Mouse (Mus musculus): ENCODE results near the gene Dot1l. TPM values are rescaled to one million over a fixed set of nuclear protein-coding genes. Genes with fewer than 3 reads are reported as not detected.

Gene Dot1l
- polyA plus RNA-seq, 1 experiment from 2014 or later: 27.3 TPM

DNA sequence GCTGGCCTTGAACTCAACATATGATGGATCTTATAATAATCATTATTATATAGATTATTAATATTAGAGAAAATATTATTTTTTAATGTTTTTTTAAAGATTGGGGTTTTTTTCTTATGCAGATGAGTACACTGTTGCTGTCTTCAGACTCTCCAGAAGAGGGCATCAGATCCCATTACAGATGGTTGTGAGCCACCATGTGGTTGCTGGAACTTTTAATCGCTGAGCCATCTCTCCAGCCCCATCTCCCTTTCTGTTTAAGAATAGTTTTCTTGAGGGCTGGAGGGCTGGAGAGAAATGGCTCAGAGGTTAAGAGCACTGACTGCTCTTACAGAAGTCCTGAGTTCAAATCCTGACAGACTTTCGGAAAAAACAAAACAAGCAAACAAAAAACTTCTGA, 67.0 kb downstream of the Dot1l start:
- no peak for ATAC-seq (ENCODE audit: low read depth)
- no peak overlapping the region for H3K9ac ChIP-seq (replicated peaks; ENCODE audit: low read depth, low read length)
- no peaks in the 10 kb centered on the region for H3K9me3 ChIP-seq (ENCODE audit: control insufficient read depth, low read length)
- H3K4me3 ChIP-seq (ENCODE audit: low read depth, low read length): no peak overlapping the region
- no peak overlapping the region for H3K4me2 ChIP-seq (ENCODE audit: low read depth, low read length)
- H3K36me3 ChIP-seq (ENCODE audit: control insufficient read depth, insufficient read depth, low read length): no peaks in the 10 kb centered on the region
- H3K4me1 ChIP-seq (ENCODE audit: control insufficient read depth, insufficient read depth, low read length): no peaks in the 10 kb centered on the region
- WGBS: 41% methylated on average over 2 of the region's 2 CpGs
- H3K27me3 ChIP-seq (ENCODE audit: control insufficient read depth, insufficient read depth, low read length): no peaks in the 10 kb centered on the region
- no peak overlapping the region for H3K27ac ChIP-seq (ENCODE audit: low read depth, low read length)

DNA sequence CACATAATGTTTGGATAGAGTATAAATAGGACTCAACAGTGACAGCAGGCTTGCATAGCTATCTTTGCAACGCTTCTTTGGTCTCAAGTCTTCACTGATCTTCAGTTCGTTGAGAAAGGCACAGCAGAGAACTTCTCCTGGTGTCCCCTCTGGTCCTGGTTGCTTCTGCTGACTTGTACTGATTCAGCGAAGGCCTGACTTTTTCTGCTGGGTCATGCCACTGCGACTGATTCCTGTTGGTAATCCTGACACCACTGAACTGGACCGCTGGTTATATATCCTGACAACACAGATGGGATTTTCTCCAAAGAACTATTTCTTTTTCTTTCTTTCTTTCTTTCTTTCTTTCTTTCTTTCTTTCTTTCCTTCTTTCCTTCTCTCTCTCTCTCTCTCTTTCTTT, 67.5 kb downstream of the Dot1l start:
- no peak overlapping the region for H3K9ac ChIP-seq (replicated peaks; ENCODE audit: low read depth, low read length)

DNA sequence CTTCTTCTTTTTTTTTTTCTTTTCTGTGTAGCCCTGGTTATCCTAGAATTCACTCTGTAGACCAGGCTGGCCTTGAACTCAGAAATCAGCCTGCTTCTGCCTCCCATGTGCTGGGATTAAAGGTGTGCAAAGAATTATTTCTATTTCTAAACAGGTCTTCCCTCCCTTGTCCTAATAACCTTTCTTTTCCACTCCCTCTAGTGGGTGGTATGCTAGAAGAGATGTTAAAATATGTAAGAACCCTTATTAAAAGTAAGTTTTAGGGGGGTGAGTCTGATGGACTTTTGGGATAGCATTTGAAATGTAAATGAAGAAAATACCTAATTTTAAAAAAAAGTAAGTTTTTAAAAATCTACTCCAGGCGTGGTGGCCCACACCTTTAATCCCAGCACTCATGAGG, 68.3 kb downstream of the Dot1l start:
- no peak for ATAC-seq (ENCODE audit: low read depth)
- Histone ChIP-seq H3K9me3 (ENCODE audit: control insufficient read depth, low read length) (no peaks in the 10 kb centered on the region), H3K4me2 (ENCODE audit: low read depth, low read length) (no peak overlapping the region), H3K9ac (replicated peaks; ENCODE audit: low read depth, low read length) (no peak overlapping the region), H3K27me3 (ENCODE audit: control insufficient read depth, insufficient read depth, low read length) (no peaks in the 10 kb centered on the region), H3K4me3 (ENCODE audit: low read depth, low read length) (no peak overlapping the region), H3K27ac (ENCODE audit: low read depth, low read length) (no peak overlapping the region), H3K4me1 (ENCODE audit: control insufficient read depth, insufficient read depth, low read length) (peaks cover 8% of the 10 kb centered on the region), H3K36me3 (ENCODE audit: control insufficient read depth, insufficient read depth, low read length) (no peaks in the 10 kb centered on the region)
- WGBS: 84% methylated on average over 1 of the region's 1 CpGs

More for the DNA sequence above, 67.5 kb downstream of the Dot1l start:
- no peaks in the 10 kb centered on the region for H3K27me3 ChIP-seq (ENCODE audit: control insufficient read depth, insufficient read depth, low read length)
- H3K4me2 ChIP-seq (ENCODE audit: low read depth, low read length): no peak overlapping the region
- 86% methylated on average over 5 of the region's 5 CpGs for WGBS
- no peak overlapping the region for H3K4me3 ChIP-seq (ENCODE audit: low read depth, low read length)
- no peaks in the 10 kb centered on the region for H3K36me3 ChIP-seq (ENCODE audit: control insufficient read depth, insufficient read depth, low read length)
- no peak for ATAC-seq (ENCODE audit: low read depth)
- H3K9me3 ChIP-seq (ENCODE audit: control insufficient read depth, low read length): no peaks in the 10 kb centered on the region
- no peak overlapping the region for H3K27ac ChIP-seq (ENCODE audit: low read depth, low read length)
- peaks cover 2% of the 10 kb centered on the region for H3K4me1 ChIP-seq (ENCODE audit: control insufficient read depth, insufficient read depth, low read length)

DNA sequence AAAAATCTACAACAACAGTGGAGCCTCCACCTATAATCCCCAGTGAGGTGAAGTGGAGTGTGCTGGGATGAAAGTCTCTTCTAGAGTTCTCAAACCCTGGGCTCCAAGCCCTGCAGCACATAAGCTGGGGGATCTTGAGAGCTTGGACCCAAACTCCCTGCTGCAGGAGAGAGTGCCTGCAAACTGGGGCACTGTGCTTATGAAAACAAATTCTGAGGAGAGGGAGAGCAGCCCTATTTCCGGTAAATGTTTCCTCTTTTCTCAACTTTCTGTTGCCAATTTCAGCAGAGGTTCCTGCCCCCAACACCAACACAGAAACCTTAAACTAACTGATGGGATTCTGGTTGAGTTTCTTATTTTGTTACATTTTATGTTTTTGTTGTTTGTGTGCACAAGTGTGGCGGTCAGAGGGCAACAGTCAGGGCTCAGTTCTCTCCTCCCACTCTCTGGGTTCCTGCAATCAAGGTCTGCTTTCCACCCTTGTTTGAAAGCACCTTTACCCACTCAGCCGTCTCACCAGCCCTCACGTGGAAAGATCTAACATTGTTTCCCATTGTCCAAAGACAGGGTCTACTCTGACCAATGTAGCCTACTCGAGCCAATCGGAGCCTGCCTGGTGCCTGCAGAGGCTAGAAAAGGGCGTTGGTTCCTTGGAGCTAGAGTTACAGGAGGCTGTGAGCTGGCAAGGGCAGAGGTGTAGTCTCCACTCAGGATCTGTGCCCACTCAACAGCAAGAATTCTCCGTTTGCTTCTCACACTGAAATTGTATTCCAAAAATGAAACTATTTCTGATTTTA, 69.0 kb downstream of the Dot1l start:
- WGBS: 70% methylated on average over 8 of the region's 8 CpGs
- Histone ChIP-seq H3K36me3 (ENCODE audit: control insufficient read depth, insufficient read depth, low read length) (peaks cover under 1% of the 10 kb centered on the region; the same call in 1 of the 2 replicates), H3K27me3 (ENCODE audit: control insufficient read depth, insufficient read depth, low read length) (no peaks in the 10 kb centered on the region), H3K9ac (replicated peaks; ENCODE audit: low read depth, low read length) (no peak overlapping the region), H3K4me1 (ENCODE audit: control insufficient read depth, insufficient read depth, low read length) (peaks cover 8% of the 10 kb centered on the region), H3K4me3 (ENCODE audit: low read depth, low read length) (no peak overlapping the region), H3K9me3 (ENCODE audit: control insufficient read depth, low read length) (no peaks in the 10 kb centered on the region), H3K4me2 (ENCODE audit: low read depth, low read length) (no peak overlapping the region), H3K27ac (ENCODE audit: low read depth, low read length) (no peak overlapping the region)
- no peak for ATAC-seq (ENCODE audit: low read depth)

DNA sequence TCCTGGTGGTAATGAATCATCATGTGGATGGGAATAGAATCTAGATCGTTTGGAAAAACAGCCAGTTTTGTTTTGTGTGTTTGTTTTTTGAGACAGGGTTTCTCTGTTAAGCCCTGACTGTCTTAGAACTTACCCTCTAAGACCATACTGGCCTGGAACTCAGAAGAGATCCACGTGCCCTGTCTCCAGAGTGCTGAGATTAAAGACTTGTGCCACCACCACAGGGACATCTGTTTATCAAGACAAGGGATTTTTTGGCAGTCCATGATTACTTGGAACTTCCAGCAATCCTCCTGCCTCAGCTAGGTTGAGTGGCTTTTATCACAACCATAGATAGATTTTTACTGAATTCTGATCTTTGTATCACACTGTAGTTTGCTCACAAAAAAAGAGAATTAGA, 69.8 kb downstream of the Dot1l start:
- ATAC-seq (ENCODE audit: low read depth): no peak
- 84% methylated on average over 2 of the region's 2 CpGs for WGBS
- H3K9me3 ChIP-seq (ENCODE audit: control insufficient read depth, low read length): no peaks in the 10 kb centered on the region
- no peak overlapping the region for H3K4me2 ChIP-seq (ENCODE audit: low read depth, low read length)
- H3K36me3 ChIP-seq (ENCODE audit: control insufficient read depth, insufficient read depth, low read length): peaks cover 8% of the 10 kb centered on the region
- no peaks in the 10 kb centered on the region for H3K27me3 ChIP-seq (ENCODE audit: control insufficient read depth, insufficient read depth, low read length)
- H3K4me1 ChIP-seq (ENCODE audit: control insufficient read depth, insufficient read depth, low read length): peaks cover 8% of the 10 kb centered on the region
- H3K9ac ChIP-seq (replicated peaks; ENCODE audit: low read depth, low read length): no peak overlapping the region
- H3K27ac ChIP-seq (ENCODE audit: low read depth, low read length): no peak overlapping the region
- no peak overlapping the region for H3K4me3 ChIP-seq (ENCODE audit: low read depth, low read length)

DNA sequence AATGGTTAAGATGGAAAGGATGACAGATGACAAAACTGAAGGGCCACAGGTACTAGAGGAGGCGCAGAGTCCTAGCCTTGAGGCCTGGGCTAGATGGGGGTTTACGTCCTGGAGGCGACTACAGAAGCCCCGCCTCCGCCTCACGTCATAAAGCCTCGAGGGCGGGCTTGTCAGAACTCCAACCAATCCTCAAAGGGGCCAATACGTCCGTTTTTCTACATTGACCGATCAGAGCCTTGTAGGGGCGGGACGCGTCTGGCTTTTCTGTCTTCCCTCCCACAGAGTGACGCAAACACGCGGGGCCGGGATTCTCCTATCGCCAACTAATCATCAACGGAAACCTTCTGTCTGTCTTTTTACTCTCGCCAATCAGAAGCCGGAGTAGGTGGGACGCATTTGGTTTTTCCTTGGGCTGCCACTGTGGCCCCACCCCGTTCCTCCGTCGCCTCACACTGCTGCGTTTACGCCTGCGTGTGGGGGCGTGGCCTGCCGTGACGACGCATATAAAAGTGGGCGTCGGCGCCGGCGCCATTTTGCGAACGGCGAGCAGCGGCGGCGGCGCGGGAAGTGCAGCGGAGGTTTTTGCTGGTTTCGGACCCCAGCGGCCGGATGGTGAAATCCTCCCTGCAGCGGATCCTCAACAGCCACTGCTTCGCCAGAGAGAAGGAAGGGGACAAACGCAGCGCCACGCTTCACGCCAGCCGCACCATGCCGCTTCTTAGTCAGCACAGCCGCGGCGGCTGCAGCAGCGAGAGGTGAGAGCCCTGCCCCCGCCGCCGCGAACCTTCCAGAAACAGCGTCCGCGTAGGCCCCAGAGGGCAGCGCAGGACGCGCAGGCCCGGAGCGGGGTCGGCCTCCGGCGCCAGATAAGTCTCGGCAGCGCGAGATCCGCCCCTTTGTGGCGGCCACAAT, 71.4 kb downstream of the Dot1l start, which contains the start of gene Oaz1:
Oaz1 (plus strand) TSS at position 506 of the 912 bp plus-strand sequence.
- peaks cover 13% of the 10 kb centered on the region for H3K36me3 ChIP-seq (ENCODE audit: control insufficient read depth, insufficient read depth, low read length)
- peak within 1 kb of the TSS; percentile 70 for H3K4me3 ChIP-seq (ENCODE audit: low read depth, low read length)
- peaks cover 8% of the 10 kb centered on the region for H3K4me1 ChIP-seq (ENCODE audit: control insufficient read depth, insufficient read depth, low read length)
- H3K9me3 ChIP-seq (ENCODE audit: control insufficient read depth, low read length): no peaks in the 10 kb centered on the region
- WGBS: under 1% methylated on average over 76 of the region's 82 CpGs
- H3K27me3 ChIP-seq (ENCODE audit: control insufficient read depth, insufficient read depth, low read length): no peaks in the 10 kb centered on the region
- peak; percentile 96 for ATAC-seq (ENCODE audit: low read depth)
- peak within 1 kb of the TSS; percentile 99 for H3K4me2 ChIP-seq (ENCODE audit: low read depth, low read length)
- H3K9ac ChIP-seq (replicated peaks; ENCODE audit: low read depth, low read length): peak within 1 kb of the TSS; percentile 86
- peak within 1 kb of the TSS; percentile 87 for H3K27ac ChIP-seq (ENCODE audit: low read depth, low read length)

DNA sequence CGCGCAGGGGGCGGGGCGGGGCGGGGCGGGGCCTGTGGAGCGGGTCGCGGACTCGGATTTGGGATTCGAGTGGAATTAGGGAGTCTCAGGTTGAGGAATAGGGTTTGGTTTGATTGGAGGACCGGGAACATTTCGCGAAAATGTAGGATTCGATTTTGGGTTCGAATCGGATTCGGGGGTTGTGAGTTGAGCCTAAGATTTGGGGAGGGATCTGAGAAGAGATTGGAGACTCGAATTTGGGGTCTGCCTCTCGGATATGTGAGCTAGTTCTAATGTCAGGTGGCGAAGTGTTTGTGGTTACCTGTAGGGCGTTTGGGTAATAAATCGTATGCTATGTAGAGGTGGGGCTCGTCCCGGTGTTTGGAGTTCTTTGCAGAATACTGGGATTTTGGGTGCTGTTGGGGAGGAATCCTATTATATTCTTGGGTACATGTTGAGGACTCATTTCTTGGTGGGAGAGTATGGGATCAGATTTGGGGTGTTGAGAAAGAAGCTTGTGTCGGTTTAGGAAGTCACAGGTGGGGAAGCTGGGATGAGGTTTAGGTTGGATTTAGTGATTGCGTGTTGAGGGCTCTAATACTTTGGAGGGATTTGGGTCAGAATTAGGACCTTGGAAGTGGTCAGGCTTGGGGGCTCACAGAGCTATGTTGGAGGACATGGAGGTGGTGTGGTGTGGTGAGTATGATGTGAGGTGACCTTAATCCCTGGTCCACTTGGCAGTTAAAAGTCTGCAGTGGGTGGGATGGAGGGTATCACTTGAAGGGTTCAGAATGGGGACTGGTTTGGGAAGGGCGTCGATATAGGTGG, 72.3 kb downstream of the Dot1l start:
- H3K4me3 ChIP-seq (ENCODE audit: low read depth, low read length): peak overlapping the region; percentile 70
- 9% methylated on average over 29 of the region's 29 CpGs for WGBS
- H3K9me3 ChIP-seq (ENCODE audit: control insufficient read depth, low read length): no peaks in the 10 kb centered on the region
- peaks cover 8% of the 10 kb centered on the region for H3K4me1 ChIP-seq (ENCODE audit: control insufficient read depth, insufficient read depth, low read length)
- peaks cover 13% of the 10 kb centered on the region for H3K36me3 ChIP-seq (ENCODE audit: control insufficient read depth, insufficient read depth, low read length)
- no peak for ATAC-seq (ENCODE audit: low read depth)
- H3K4me2 ChIP-seq (ENCODE audit: low read depth, low read length): peak overlapping the region; percentile 99
- H3K27me3 ChIP-seq (ENCODE audit: control insufficient read depth, insufficient read depth, low read length): no peaks in the 10 kb centered on the region
- H3K9ac ChIP-seq (replicated peaks; ENCODE audit: low read depth, low read length): peak overlapping the region; percentile 86
- H3K27ac ChIP-seq (ENCODE audit: low read depth, low read length): peak overlapping the region; percentile 87

DNA sequence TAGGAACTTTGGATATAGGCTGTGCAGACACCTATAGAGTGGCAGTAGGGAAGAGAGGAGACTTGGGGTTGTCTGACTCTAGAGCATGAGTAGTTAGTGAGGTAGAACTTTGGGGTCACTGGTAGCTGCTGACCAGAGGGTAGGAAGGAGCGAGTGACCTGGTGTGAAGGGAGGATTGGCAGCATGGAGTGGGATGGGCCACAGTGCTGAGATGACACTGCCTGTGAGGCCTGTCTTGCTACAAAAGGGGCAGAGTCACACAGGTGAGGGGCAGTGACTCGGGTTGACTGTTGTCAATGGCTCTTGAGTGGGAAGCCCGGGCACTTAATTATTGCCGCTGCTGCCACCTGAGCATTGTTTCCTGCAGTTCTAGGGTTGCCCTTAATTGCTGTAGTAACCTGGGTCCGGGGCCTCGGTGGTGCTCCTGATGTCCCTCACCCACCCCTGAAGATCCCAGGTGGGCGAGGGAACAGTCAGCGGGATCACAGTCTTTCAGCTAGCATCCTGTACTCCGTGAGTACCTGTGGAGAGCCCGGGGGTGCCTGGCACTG, 72.9 kb downstream of the Dot1l start:
- Histone ChIP-seq H3K9me3 (ENCODE audit: control insufficient read depth, low read length) (no peaks in the 10 kb centered on the region), H3K27me3 (ENCODE audit: control insufficient read depth, insufficient read depth, low read length) (no peaks in the 10 kb centered on the region), H3K4me1 (ENCODE audit: control insufficient read depth, insufficient read depth, low read length) (peaks cover 8% of the 10 kb centered on the region), H3K4me3 (ENCODE audit: low read depth, low read length) (peak overlapping the region; percentile 70), H3K27ac (ENCODE audit: low read depth, low read length) (no peak overlapping the region), H3K36me3 (ENCODE audit: control insufficient read depth, insufficient read depth, low read length) (peaks cover 13% of the 10 kb centered on the region), H3K9ac (replicated peaks; ENCODE audit: low read depth, low read length) (peak overlapping the region; percentile 86), H3K4me2 (ENCODE audit: low read depth, low read length) (peak overlapping the region; percentile 99)
- ATAC-seq (ENCODE audit: low read depth): no peak
- WGBS: 81% methylated on average over 9 of the region's 10 CpGs
